Comparison of ENCODE assay signal across 9 mouse cellular contexts in the genomic region with DNA sequence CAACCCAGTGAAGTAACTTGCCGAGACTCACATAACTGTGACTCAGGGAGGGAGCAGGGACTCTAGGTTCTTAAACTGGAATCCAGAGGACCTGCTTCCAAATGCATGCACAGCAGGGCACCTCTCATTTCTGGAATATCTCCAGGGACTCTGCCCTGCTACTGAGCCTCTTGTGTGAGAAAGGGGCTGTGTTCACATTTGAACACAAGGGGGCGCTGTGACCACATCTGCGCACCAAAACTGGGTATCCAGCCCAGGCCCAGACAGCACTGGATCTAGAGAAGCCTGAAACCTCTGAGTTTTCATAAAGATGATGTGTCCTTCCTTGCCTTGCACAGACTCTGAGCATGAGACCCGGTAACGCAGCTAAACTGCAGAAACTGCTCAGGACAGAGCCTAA. TPM values are rescaled to one million over a fixed set of nuclear protein-coding genes. Genes with fewer than 3 reads are reported as not detected.
DNase-seq lines count a peak whose midpoint lies in the region; ATAC-seq and TF ChIP-seq lines count a peak whose summit lies in the region.
"Had no signal": no experiment of that assay in that cellular context is flagged by ENCODE, and none has a peak within 500 bp of the region (broad histone marks: within the 10 kb centered on the region; RNA-seq: fewer than 3 reads in every experiment).

No protein-coding gene starts in this region.

- 18% methylated on average over 5 of the region's 5 CpGs for WGBS in kidney, embryonic 15.5 days
- WGBS in intestine, embryonic 15.5 days: 24% methylated on average over 5 of the region's 5 CpGs
- 21% methylated on average over 5 of the region's 5 CpGs for WGBS in limb, embryonic 14.5 days

- H3K27ac ChIP-seq in kidney, embryonic 15.5 days: no peak overlapping the region
- no peak overlapping the region for H3K27ac ChIP-seq in embryonic fibroblast, embryonic 13.5 days (ENCODE audit: insufficient read depth, low read length)
- H3K27ac ChIP-seq in intestine, embryonic 15.5 days: no peak overlapping the region
- H3K27ac ChIP-seq in limb, embryonic 14.5 days (replicated peaks; ENCODE audit: low read depth, low read length): no peak overlapping the region

- peaks cover 24% of the 10 kb centered on the region for H3K36me3 ChIP-seq in kidney, embryonic 15.5 days
- H3K36me3 ChIP-seq in intestine, embryonic 15.5 days: peaks cover 18% of the 10 kb centered on the region
- peaks cover 24% of the 10 kb centered on the region for H3K36me3 ChIP-seq in limb, embryonic 14.5 days (ENCODE audit: control insufficient read depth, insufficient read depth, low read length)

- no peak for ATAC-seq in kidney, embryonic 15.5 days (replicated peaks; ENCODE audit: low FRiP score)
- peak; percentile 47; the same call in 1 of the 2 replicates for ATAC-seq in intestine, embryonic 15.5 days
- ATAC-seq in limb, embryonic 14.5 days (ENCODE audit: low FRiP score, low read depth): no peak

- peak; percentile 78 for TF ChIP-seq CTCF in embryonic fibroblast, embryonic 13.5 days (IDR thresholded peaks at IDR 0.05; ENCODE audit: borderline replicate concordance, insufficient read depth, low read length)

- no peaks in the 10 kb centered on the region for H3K9me3 ChIP-seq in kidney, embryonic 15.5 days (replicated peaks)
- no peaks in the 10 kb centered on the region for H3K9me3 ChIP-seq in intestine, embryonic 15.5 days
- H3K9me3 ChIP-seq in limb, embryonic 14.5 days (ENCODE audit: control insufficient read depth, low read length): no peaks in the 10 kb centered on the region

- no peak overlapping the region for H3K9ac ChIP-seq in kidney, embryonic 15.5 days
- no peak overlapping the region for H3K9ac ChIP-seq in intestine, embryonic 15.5 days
- no peak overlapping the region for H3K9ac ChIP-seq in limb, embryonic 14.5 days (ENCODE audit: low read depth, low read length, severe bottlenecking)

- H3K4me1 ChIP-seq in kidney, embryonic 15.5 days: no peaks in the 10 kb centered on the region
- H3K4me1 ChIP-seq in embryonic fibroblast, embryonic 13.5 days (ENCODE audit: control insufficient read depth, insufficient read depth, low read length): no peaks in the 10 kb centered on the region
- no peaks in the 10 kb centered on the region for H3K4me1 ChIP-seq in intestine, embryonic 15.5 days (replicated peaks)
- H3K4me1 ChIP-seq in limb, embryonic 14.5 days (ENCODE audit: control insufficient read depth, insufficient read depth, low read length): no peaks in the 10 kb centered on the region

- no peaks in the 10 kb centered on the region for H3K27me3 ChIP-seq in kidney, embryonic 15.5 days
- H3K27me3 ChIP-seq in intestine, embryonic 15.5 days (replicated peaks): no peaks in the 10 kb centered on the region
- no peaks in the 10 kb centered on the region for H3K27me3 ChIP-seq in limb, embryonic 14.5 days (ENCODE audit: control insufficient read depth, insufficient read depth, low read length)

- H3K4me2 ChIP-seq in kidney, embryonic 15.5 days: no peak overlapping the region
- H3K4me2 ChIP-seq in intestine, embryonic 15.5 days (replicated peaks): no peak overlapping the region
- no peak overlapping the region for H3K4me2 ChIP-seq in limb, embryonic 14.5 days (replicated peaks; ENCODE audit: low read depth, low read length, severe bottlenecking)

- TF ChIP-seq POLR2A in embryonic fibroblast, embryonic 13.5 days (IDR thresholded peaks at IDR 0.05; ENCODE audit: low read depth, low read length): no peak
- TF ChIP-seq POLR2A in limb, embryonic 14.5 days (IDR thresholded peaks at IDR 0.05; ENCODE audit: borderline replicate concordance, extremely low read depth, insufficient read depth, insufficient read length): no peak

- DNase-seq in kidney, adult 18-20 months: peak; percentile 59
- peak; percentile 80 for DNase-seq in adrenal gland, postnatal 10 days
- DNase-seq in limb, embryonic 14.5 days (ENCODE audit: low spot score): peak; percentile 12
- DNase-seq in natural killer cell, adult 2 months (ENCODE audit: low spot score in 2 of 2): peak; percentile 12 to 44
- DNase-seq in thymus, postnatal 14 days: peak; percentile 54

- H3K4me3 ChIP-seq in kidney, embryonic 15.5 days (replicated peaks): no peak overlapping the region
- no peak overlapping the region for H3K4me3 ChIP-seq in embryonic fibroblast, embryonic 13.5 days (ENCODE audit: insufficient read depth, low read length)
- no peak overlapping the region for H3K4me3 ChIP-seq in intestine, embryonic 15.5 days (replicated peaks)
- no peak overlapping the region for H3K4me3 ChIP-seq in limb, embryonic 14.5 days (replicated peaks; ENCODE audit: low read length)
- H3K4me3 ChIP-seq: erythroblast, embryonic 14.5 days had no signal

RNA-seq across cellular contexts. Expression of gene Ctu1, which starts 9.1 kb away (rescaled TPM):
- 15.3 and 16.8 TPM in 2 replicates for polyA plus RNA-seq in kidney, embryonic 15.5 days (2015; fragmentation: Nextera tagmentation; extraction: Ambion mirVana)
- total RNA-seq in adrenal gland, postnatal 10 days (2021): 1 to 10 TPM; 9.7 to 9.8 TPM
- polyA plus RNA-seq in embryonic fibroblast, embryonic 13.5 days (2011; ENCODE audit: insufficient read length, low read depth, missing spikeins): 6.5 and 6.6 TPM in 2 replicates
- 12.7 and 12.8 TPM in 2 replicates for polyA plus RNA-seq in intestine, embryonic 15.5 days (2015; fragmentation: Nextera tagmentation; extraction: Ambion mirVana)
- polyA plus RNA-seq in limb, embryonic 14.5 days (2012; rRNA removed): 13.4 and 15.8 TPM in 2 replicates
- polyA plus RNA-seq in limb, embryonic 14.5 days (2014; fragmentation: Nextera tagmentation; extraction: Ambion mirVana): 11.2 and 12.0 TPM in 2 replicates

RNA-seq across cellular contexts. Expression of gene Klk14, which starts 9.3 kb away (rescaled TPM):
- polyA plus RNA-seq in kidney, embryonic 15.5 days (2015; fragmentation: Nextera tagmentation; extraction: Ambion mirVana): not detected in 2 replicates
- total RNA-seq in adrenal gland, postnatal 10 days (2021): under 1 TPM in 1 of 2 experiments, not detected in 1; 0.24 TPM
- not detected in 2 replicates for polyA plus RNA-seq in embryonic fibroblast, embryonic 13.5 days (2011; ENCODE audit: insufficient read length, low read depth, missing spikeins)
- 0.15 TPM in 1 of 2 replicates, not detected in the other for polyA plus RNA-seq in intestine, embryonic 15.5 days (2015; fragmentation: Nextera tagmentation; extraction: Ambion mirVana)
- polyA plus RNA-seq in limb, embryonic 14.5 days (2012; rRNA removed): 0.14 and 0.20 TPM in 2 replicates
- not detected in 2 replicates for polyA plus RNA-seq in limb, embryonic 14.5 days (2014; fragmentation: Nextera tagmentation; extraction: Ambion mirVana)

RNA-seq across cellular contexts. Expression of gene Siglece, which starts 21.0 kb away (rescaled TPM):
- 0.66 and 0.77 TPM in 2 replicates for polyA plus RNA-seq in kidney, embryonic 15.5 days (2015; fragmentation: Nextera tagmentation; extraction: Ambion mirVana)
- total RNA-seq in adrenal gland, postnatal 10 days (2021): 1 to 10 TPM; 1.1 to 1.6 TPM
- polyA plus RNA-seq in embryonic fibroblast, embryonic 13.5 days (2011; ENCODE audit: insufficient read length, low read depth, missing spikeins): not detected in 2 replicates
- 1.6 and 1.8 TPM in 2 replicates for polyA plus RNA-seq in intestine, embryonic 15.5 days (2015; fragmentation: Nextera tagmentation; extraction: Ambion mirVana)
- 0.65 and 1.1 TPM in 2 replicates for polyA plus RNA-seq in limb, embryonic 14.5 days (2012; rRNA removed)
- 0.55 and 1.1 TPM in 2 replicates for polyA plus RNA-seq in limb, embryonic 14.5 days (2014; fragmentation: Nextera tagmentation; extraction: Ambion mirVana)
- polyA plus RNA-seq: erythroblast, embryonic 14.5 days had no signal

RNA-seq across cellular contexts. Expression of gene Klk13, which starts 31.4 kb away (rescaled TPM):
- 0.47 and 0.64 TPM in 2 replicates for polyA plus RNA-seq in kidney, embryonic 15.5 days (2015; fragmentation: Nextera tagmentation; extraction: Ambion mirVana)
- total RNA-seq in adrenal gland, postnatal 10 days (2021): not detected
- not detected in 2 replicates for polyA plus RNA-seq in embryonic fibroblast, embryonic 13.5 days (2011; ENCODE audit: insufficient read length, low read depth, missing spikeins)
- 0.18 and 0.60 TPM in 2 replicates for polyA plus RNA-seq in intestine, embryonic 15.5 days (2015; fragmentation: Nextera tagmentation; extraction: Ambion mirVana)
- polyA plus RNA-seq in limb, embryonic 14.5 days (2012; rRNA removed): 1.7 and 1.8 TPM in 2 replicates
- polyA plus RNA-seq in limb, embryonic 14.5 days (2014; fragmentation: Nextera tagmentation; extraction: Ambion mirVana): 2.9 and 3.7 TPM in 2 replicates
- polyA plus RNA-seq: erythroblast, embryonic 14.5 days had no signal

RNA-seq across cellular contexts. Expression of gene Ceacam18, which starts 46.5 kb away (rescaled TPM):
- not detected in 2 replicates for polyA plus RNA-seq in kidney, embryonic 15.5 days (2015; fragmentation: Nextera tagmentation; extraction: Ambion mirVana)
- not detected for total RNA-seq in adrenal gland, postnatal 10 days (2021)
- not detected in 2 replicates for polyA plus RNA-seq in embryonic fibroblast, embryonic 13.5 days (2011; ENCODE audit: insufficient read length, low read depth, missing spikeins)
- polyA plus RNA-seq in intestine, embryonic 15.5 days (2015; fragmentation: Nextera tagmentation; extraction: Ambion mirVana): 4.7 and 5.2 TPM in 2 replicates
- not detected in 2 replicates for polyA plus RNA-seq in limb, embryonic 14.5 days (2012; rRNA removed)
- not detected in 2 replicates for polyA plus RNA-seq in limb, embryonic 14.5 days (2014; fragmentation: Nextera tagmentation; extraction: Ambion mirVana)
- polyA plus RNA-seq: erythroblast, embryonic 14.5 days had no signal

Comparison
In these comparisons a context has a peak if more than half of its experiments do, and no peak if none do; other contexts are left out.
1. DNase-seq: peak in every context shown above with its lines; median percentile 80 in adrenal gland, postnatal 10 days; 59 in kidney, adult 18-20 months; 54 in thymus, postnatal 14 days; 28 in natural killer cell, adult 2 months; 12 in limb, embryonic 14.5 days.